Mouse (Mus musculus) erythroblast, embryonic 14.5 days (primary cell): ENCODE data around the gene Uchl4. TPM values are rescaled to one million over a fixed set of nuclear protein-coding genes. Genes with fewer than 3 reads are reported as not detected.

ENCODE experiments used
- H3K27me3 ChIP-seq: 2 replicates; pipeline ENCODE4 v1.6.1; 2012; ENCODE audit warnings: inconsistent platforms; ENCODE audit not compliant: control insufficient read depth
- H3K36me3 ChIP-seq: 2 replicates; pipeline ENCODE4 v1.6.1; 2012; ENCODE audit warnings: mild to moderate bottlenecking, inconsistent platforms; ENCODE audit not compliant: control insufficient read depth
- H3K4me1 ChIP-seq: 2 replicates; pipeline ENCODE4 v1.6.1; 2012; ENCODE audit warnings: inconsistent platforms; ENCODE audit not compliant: control insufficient read depth
- H3K4me3 ChIP-seq: replicated peaks from 2 replicates; pipeline ENCODE3; 2012; ENCODE audit warnings: moderate library complexity, mild to moderate bottlenecking, inconsistent platforms
- H3K9me3 ChIP-seq: 2 replicates; pipeline ENCODE4 v1.6.1; 2012; ENCODE audit warnings: low read length, inconsistent platforms, mixed read lengths; ENCODE audit not compliant: control insufficient read depth
- GATA1 ChIP-seq: IDR thresholded peaks from 2 replicates; pipeline ENCODE4 v1.6.1; 2012; ENCODE audit warnings: low read length, inconsistent platforms, mixed read lengths
- TAL1 ChIP-seq: IDR thresholded peaks from 3 replicates; pipeline ENCODE4 v1.6.1; 2012; ENCODE audit warnings: low read length, inconsistent platforms, mixed read lengths
- polyA plus RNA-seq: library from polyadenylated mRNA; stranded (reverse); fragments of >175 nt; gene quantifications from 2 replicates; pipeline ENCODE4 v1.2.3, GENCODE M21; 2012

Gene Uchl4
- polyA plus RNA-seq, 1 experiment = not detected

DNA sequence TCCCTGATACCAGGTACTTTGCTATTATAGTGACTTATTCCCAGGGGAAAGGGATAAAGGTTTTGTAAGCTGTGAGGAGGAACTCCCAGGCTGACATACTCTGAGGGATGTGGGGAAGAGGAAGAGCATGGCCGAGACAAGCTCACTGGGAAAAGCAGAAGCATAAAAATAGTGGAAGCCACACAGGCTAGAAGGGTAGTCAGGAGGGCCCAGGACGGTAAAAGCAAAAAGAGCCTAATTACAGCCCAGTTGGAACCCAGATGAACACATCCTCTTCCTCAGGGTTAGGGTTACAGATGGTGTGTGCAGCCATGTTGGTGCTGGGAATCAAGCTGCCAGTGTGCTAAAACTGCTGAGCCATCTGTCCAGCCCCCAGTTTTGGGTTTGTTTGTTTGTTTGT lies 12.9 kb upstream of the Uchl4 start:
- Histone ChIP-seq H3K36me3 (no peaks in the 10 kb centered on the region), H3K9me3 (no peaks in the 10 kb centered on the region), H3K4me3 (no peak overlapping the region), H3K4me1 (no peaks in the 10 kb centered on the region; the same call in 1 of the 2 replicates), H3K27me3 (no peaks in the 10 kb centered on the region)
- TF ChIP-seq TAL1 (no peak), GATA1 (no peak)

DNA sequence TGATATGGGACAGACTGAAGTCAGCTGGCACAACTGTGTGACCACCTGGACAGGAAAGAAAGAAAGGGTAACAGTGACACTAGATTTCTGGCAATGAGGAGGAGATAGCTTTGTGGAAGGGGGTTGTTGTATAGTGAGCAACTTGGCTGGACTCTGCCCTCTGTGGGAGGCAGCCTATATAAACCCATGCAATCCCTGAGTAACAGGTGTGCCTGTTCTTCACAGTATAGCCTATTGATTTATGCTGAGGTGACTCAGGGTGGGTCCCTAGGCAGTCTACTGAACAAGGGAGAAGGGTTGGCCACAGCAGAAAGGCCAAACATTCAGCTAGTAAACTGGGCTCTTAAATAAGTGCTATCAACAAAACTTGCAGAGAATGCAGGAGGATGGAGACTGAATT lies 9.2 kb upstream of the Uchl4 start:
- TF ChIP-seq TAL1 (no peak), GATA1 (no peak)
- H3K27me3 ChIP-seq = no peaks in the 10 kb centered on the region
- H3K4me1 ChIP-seq = no peaks in the 10 kb centered on the region; the same call in 1 of the 2 replicates
- H3K4me3 ChIP-seq = no peak overlapping the region
- no peaks in the 10 kb centered on the region for H3K36me3 ChIP-seq
- no peaks in the 10 kb centered on the region for H3K9me3 ChIP-seq

DNA sequence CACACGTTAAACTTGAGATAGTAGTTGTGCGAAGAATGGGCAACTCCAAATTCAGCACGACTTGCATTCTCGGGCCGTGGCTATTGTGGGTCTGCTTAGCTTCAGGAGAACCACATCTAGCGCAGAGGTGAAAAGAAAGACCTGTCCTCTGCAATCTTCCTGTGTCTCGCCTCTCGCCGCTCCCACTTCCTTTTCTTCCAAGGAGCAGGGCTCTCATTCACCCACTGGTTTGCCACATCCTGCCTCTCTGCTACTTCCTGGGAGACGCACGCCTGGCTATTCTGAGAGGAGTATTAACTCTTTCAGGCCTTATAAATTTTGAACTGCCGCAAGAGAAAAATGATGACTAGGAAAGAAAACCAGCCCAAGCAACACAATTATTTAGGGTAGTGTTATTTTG lies 7.3 kb upstream of the Uchl4 start:
- H3K36me3 ChIP-seq = no peaks in the 10 kb centered on the region
- no peak overlapping the region for H3K4me3 ChIP-seq
- no peak for TF ChIP-seq GATA1
- TF ChIP-seq TAL1 = no peak
- H3K9me3 ChIP-seq = no peaks in the 10 kb centered on the region
- no peaks in the 10 kb centered on the region for H3K27me3 ChIP-seq
- no peaks in the 10 kb centered on the region for H3K4me1 ChIP-seq

DNA sequence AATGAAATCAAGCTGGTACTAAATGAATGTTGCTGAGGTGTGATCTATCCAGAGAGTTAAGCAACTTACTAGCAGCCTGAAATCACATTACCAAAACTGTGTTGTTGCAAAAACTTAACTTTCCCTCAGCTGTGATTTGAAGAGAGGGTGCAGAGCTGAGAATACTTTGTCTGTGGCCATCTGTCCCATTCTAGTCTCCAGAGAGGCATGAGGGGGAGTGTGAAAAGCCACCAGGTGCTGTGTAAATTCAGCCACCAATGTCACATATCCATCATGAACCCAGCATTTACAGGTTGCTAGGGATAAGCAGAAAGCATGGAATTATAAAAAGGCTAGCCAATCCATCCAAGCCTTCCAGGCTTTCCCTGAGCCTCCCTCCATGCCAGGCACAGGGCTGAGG lies 6.0 kb upstream of the Uchl4 start:
- TF ChIP-seq TAL1 (no peak), GATA1 (no peak)
- Histone ChIP-seq H3K4me3 (no peak overlapping the region), H3K9me3 (no peaks in the 10 kb centered on the region), H3K27me3 (no peaks in the 10 kb centered on the region), H3K4me1 (no peaks in the 10 kb centered on the region), H3K36me3 (no peaks in the 10 kb centered on the region)

DNA sequence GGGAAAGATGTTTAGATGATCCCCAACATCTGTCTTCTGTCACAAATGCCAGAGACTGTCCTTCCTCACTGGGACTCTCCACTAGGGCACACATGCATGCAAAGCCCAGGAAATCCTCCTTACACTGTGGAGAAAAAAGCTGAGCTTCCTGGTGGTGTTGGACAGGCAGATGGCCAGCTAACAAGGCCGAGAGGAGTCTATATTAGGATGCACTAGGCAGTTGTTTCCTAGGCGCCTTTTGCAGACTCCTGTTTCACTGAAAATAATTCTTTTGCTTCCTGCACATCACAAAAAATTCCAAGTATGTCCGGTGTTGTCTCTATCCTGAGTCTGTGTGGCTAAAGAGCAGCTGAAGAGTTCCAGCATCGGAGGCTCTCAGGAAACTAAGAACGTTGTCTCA lies 3.8 kb upstream of the Uchl4 start:
- Histone ChIP-seq H3K36me3 (no peaks in the 10 kb centered on the region), H3K4me1 (no peaks in the 10 kb centered on the region), H3K4me3 (no peak overlapping the region), H3K9me3 (no peaks in the 10 kb centered on the region), H3K27me3 (no peaks in the 10 kb centered on the region)
- TF ChIP-seq GATA1 = no peak
- no peak for TF ChIP-seq TAL1

DNA sequence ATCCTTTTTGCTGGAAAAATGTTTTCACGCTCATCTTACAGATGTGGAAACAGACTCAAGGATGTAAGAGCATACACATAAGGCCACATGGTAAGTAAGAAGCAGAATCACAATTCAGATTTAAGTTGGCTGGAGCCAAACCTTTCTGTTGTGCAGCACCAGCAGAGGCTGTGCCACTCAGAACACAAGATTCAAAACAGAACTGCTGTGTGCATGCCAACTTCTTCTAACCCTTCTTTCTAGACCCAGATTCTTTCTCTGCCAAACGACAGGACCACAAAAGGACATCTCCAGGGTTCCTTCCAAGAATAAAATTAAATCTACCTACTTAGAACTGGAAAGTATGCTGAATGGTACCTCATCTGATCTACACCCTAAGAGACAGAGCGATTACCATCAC lies 3.3 kb upstream of the Uchl4 start:
- Histone ChIP-seq H3K4me1 (no peaks in the 10 kb centered on the region), H3K9me3 (no peaks in the 10 kb centered on the region), H3K36me3 (peaks cover 2% of the 10 kb centered on the region), H3K27me3 (no peaks in the 10 kb centered on the region), H3K4me3 (no peak overlapping the region)
- TF ChIP-seq TAL1 (no peak), GATA1 (no peak)

DNA sequence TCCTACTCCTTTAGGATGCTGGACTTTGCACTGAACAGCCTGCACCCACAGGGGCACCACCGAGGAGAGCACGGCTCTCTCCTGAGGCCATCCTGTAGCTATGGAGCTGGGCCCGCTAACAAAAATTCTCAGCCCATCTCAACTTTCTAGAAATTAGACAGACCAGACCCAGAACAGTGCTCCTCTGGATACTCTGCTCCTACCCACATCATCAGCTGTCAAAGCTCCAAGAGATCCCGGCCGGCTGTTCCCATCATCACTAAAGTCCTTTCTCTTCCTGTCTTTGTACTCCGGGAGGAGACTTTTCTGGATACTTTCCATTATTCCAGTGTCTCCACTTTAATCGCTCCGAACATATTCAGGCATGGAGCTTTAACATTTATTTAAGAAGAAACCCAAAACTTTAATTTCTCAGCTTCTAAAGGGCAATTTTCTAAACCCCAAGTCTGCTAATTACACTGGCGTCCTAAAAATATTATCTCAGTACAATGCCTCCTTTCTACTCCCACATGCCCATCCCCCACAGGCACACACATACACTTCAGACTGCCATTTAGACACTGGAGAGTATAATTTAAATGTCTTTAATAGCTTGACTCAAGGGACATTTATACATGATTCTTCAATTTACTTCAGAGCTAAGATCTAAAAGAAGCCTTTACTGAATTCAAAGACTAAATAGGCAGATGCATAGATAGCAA lies 2.6 kb upstream of the Uchl4 start:
- TF ChIP-seq GATA1 (no peak), TAL1 (no peak)
- H3K27me3 ChIP-seq = no peaks in the 10 kb centered on the region
- no peaks in the 10 kb centered on the region for H3K4me1 ChIP-seq
- H3K9me3 ChIP-seq = no peaks in the 10 kb centered on the region
- peaks cover 2% of the 10 kb centered on the region for H3K36me3 ChIP-seq
- no peak overlapping the region for H3K4me3 ChIP-seq

DNA sequence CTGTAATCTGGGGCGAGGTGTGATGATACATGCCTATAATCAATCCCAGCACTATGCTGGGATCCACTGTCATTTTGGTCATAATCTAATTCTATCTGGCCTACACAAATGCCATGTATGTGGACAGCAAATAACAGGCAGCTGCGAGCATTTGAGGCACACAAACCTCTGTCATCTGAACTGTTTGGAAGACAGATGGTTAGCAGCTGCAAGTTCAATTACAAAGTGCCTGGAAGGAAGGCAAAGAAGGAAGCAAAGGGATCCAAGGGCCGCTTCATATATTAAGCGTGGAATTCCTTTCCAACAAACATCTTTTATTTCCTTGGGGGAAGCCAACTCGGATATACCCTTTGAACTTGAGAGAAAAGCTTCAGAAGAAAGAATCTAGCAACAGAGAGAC lies 1.3 kb upstream of the Uchl4 start:
- Histone ChIP-seq H3K4me1 (no peaks in the 10 kb centered on the region), H3K36me3 (peaks cover 2% of the 10 kb centered on the region), H3K9me3 (no peaks in the 10 kb centered on the region), H3K4me3 (no peak overlapping the region), H3K27me3 (no peaks in the 10 kb centered on the region)
- TF ChIP-seq GATA1 (no peak), TAL1 (no peak)

DNA sequence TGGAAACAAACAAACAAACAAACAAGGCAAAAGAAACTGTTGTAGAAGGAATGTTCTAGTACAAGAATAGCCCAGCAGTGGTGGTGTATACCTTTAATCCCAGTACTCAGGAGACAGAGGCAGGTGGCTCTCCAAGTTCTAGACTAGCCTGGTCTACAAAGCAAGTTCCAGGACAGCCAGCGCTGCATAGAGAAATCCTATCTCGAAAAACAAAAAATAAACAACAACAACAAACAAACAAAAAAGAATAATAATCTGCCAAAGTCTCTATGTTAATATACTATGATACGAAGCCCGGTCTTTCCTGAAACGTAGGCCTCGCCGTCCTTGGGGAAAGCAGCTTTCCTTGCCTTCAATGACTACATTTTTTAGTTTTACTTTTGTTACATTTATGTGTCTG lies 1.1 kb downstream of the Uchl4 start:
- Histone ChIP-seq H3K4me1 (no peaks in the 10 kb centered on the region), H3K27me3 (no peaks in the 10 kb centered on the region), H3K9me3 (no peaks in the 10 kb centered on the region), H3K36me3 (peaks cover 2% of the 10 kb centered on the region), H3K4me3 (no peak overlapping the region)
- no peak for TF ChIP-seq GATA1
- TF ChIP-seq TAL1 = no peak

DNA sequence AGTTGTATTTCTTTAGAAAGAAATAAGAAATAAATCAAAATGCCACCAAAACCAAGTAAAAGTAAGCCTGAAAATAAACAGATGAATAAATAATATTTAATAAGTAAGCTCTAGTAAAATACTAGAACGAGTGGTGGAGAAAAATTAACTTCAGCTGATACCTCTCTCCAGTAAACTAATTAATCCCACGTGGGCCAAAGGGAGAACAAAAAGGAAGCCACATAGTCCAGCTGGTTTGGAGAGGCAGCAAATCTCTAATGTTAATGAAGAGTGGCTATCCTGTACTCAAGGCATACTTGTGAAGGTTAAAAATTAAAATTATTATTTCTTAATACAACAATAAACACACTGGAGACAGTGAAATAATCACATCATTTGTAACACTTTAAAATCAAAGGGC lies 5.1 kb downstream of the Uchl4 start:
- Histone ChIP-seq H3K36me3 (peaks cover 5% of the 10 kb centered on the region), H3K9me3 (no peaks in the 10 kb centered on the region), H3K4me3 (no peak overlapping the region), H3K4me1 (no peaks in the 10 kb centered on the region), H3K27me3 (no peaks in the 10 kb centered on the region)
- TF ChIP-seq GATA1 = no peak
- no peak for TF ChIP-seq TAL1
